Mouse (Mus musculus): ENCODE measurements around the gene Olfr1472.
"Not testable (repeated sequence)": the region's sequence is repeated elsewhere in the genome, so short reads cannot be mapped to it uniquely, and the experiment has no call there.

Gene Olfr1472

GRCm38 (mm10) chr19:13455986-13456385, at the start of gene Olfr1472:
Gene Olfr1472 (minus strand): TSS chr19:13456086.
- no peak for DNase-seq (ENCODE audit: low read depth)

DNA sequence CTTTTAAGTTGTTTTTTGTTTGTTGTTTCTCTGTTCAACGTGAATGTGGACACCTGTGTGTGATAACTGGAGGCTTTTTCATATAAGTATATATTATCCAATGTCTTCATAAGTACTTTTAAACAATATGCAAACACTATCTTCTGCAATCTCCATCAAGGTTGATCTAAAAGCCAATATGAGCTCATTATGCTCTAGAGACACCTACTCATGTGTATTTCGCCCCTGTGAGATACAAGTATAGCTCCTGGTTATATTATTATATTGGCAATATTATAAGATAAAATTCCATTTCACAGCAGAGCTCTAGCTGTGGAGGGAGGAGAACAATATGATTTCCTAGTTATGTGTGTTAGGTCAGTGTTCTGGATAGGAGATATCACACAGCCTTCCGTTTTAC, 44.4 kb upstream of the Olfr1472 start, which contains the start of gene Olfr1477:
Gene Olfr1477, plus strand, starts transcription at position 301 of the 400 bp plus-strand sequence.
- DNase-seq (ENCODE audit: low read depth): no peak

- DNase-seq (ENCODE audit: low read depth): no peak
Observed at GRCm38 (mm10) chr19:13480096-13480495, 24.2 kb upstream of the Olfr1472 start, which contains the start of gene Olfr1475. Gene Olfr1475 (minus strand): TSS chr19:13480196.

DNA sequence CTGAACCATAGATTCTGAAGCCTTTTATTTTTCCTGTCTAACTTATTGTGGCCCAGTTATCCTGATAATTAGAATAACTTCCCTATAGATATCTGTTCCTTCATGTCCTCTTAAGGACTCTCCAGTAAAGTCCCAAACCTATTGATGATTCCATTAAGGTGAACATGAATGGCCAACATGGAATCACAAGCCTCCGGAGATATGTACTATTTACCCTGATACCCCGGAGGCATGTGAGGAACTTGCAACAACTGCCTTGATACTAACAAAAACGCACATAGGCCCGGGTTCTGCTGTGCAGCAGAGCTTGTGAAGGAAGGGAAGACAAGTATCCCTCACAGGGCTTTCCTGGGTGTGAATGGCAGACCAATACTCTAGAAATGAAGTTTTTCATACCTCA, 13.4 kb upstream of the Olfr1472 start, which contains the start of gene Olfr1474:
Gene Olfr1474, plus strand, starts transcription at position 301 of the 400 bp plus-strand sequence.
- DNase-seq (ENCODE audit: low read depth): not testable (repeated sequence)

- DNase-seq (ENCODE audit: low read depth): not testable (repeated sequence)
Observed at GRCm38 (mm10) chr19:13443109-13443508, 12.8 kb downstream of the Olfr1472 start, which contains the start of gene Olfr1471. Gene Olfr1471 (plus strand): TSS chr19:13443409.

- no peak for DNase-seq (ENCODE audit: low read depth)
Observed at GRCm38 (mm10) chr19:13407549-13407948, 48.3 kb downstream of the Olfr1472 start, which contains the start of gene Olfr1469. Gene Olfr1469 (plus strand): TSS chr19:13407849.

Data from c-Kit-positive CD71-negative TER-119-negative erythroid progenitor cells, embryonic 14.5 days (primary cell).